Mouse (Mus musculus): ENCODE measurements at regions not wholly inside any gene's neighbourhood (a gene's known extent, or its start where the extent isn't known, plus 50 kb on each side); places are given as distances from the start of the nearest gene placed in this dataset.

DNA sequence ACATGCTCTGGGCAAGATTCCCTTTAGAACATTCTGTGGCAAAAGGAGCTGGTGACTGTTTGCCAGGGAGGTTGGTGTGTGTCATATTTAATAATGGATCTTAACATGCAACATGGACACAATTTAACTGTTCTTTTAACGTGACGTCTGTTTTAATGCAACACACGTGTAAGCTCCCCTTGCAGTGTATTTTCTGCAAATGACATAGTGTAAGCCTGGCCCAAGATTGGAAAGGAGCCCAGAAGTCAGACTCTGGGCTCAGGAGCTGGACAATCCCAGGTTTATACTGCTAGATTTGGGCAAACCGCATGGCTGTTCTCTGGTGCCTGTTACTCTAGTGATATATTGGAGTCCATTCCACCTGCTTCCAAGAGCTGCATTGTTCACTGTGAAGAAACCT lies 106.1 kb upstream of the Frmd6 start:
- no peak for ATAC-seq

GRCm38 (mm10) chr12:70720178-70720894 lies 105.0 kb upstream of the Frmd6 start:
- no peak for ATAC-seq

- no peak for ATAC-seq
Measured at GRCm38 (mm10) chr12:70725326-70725725, 100.0 kb upstream of the Frmd6 start.

DNA sequence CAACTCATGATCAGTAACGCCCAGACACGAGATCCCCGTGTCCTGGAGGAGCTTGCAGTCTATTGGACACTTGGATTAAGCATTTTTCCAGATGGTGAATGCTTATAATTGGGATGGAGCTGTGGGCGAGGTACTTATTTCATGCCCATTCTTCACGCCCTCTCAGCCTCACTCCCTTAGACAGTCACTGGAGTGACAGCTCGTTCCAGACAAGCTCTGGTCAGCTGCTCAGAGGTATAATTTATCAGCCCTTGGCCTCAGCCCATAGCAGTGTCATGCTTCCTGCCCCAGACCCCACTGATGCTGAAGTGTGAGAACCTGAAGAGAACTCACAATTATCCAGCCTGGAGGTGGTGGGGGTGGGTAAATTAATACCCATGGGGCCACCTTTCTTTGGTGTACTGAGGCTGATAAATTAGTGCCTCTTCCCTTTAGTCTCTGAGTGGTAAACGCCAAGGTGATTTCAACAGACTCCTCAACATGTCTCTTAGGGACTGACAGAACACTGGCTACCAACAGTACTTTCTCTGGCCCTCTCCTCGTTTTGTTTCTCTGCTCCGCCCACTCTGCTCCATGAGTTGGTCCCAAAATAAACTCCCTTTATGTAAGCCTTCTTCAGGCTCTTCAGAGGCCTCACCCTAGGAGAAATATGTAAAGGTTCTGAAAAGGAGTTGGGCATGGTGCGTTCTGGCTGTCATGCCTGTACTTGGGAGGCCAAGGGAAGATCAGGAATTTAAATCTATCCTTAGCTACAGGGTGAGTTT lies 97.6 kb upstream of the Frmd6 start:
- ATAC-seq = no peak

DNA sequence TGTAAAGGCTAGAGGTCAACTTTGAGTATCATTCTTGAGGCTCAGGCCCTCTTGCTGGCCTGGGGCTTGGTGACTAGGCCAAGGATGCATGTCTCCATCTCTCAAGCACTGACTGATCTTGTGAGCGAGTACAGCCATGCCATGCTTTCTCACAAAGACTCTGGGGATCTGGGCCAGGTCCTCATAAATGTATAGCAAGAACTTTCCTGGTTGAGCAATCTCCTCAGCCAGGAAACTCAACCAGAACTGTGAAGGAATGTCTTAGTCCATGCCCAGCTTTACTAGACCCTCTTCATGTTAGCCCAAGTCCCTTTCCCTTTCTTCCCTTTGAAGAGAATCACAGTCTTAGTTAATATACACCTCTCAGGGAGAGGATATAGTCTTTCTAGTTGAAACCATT lies 96.9 kb upstream of the Frmd6 start:
- ATAC-seq = no peak

GRCm38 (mm10) chr12:70729961-70730360 lies 95.4 kb upstream of the Frmd6 start:
- no peak for ATAC-seq

- no peak for ATAC-seq
Measured at GRCm38 (mm10) chr12:70731498-70731897, 93.8 kb upstream of the Frmd6 start.

DNA sequence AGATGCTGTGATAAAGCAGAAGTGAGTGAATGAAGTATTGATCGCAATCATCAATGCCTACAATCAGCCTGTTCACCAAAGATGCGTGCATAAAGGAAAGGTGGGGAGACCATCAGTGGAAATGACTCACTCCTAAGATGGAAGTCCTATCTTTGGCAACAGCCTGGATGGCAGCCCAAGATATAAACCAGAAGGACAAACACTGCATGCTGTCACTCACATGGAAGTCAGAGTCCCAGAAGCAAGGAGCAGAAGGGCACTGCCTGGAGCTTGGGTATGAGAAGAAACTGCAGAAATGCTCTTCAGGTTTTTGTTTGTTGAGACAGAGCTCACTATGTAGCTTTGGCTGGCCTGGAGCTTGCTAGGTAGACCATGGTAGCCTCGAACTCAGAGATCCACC lies 92.7 kb upstream of the Frmd6 start:
- ATAC-seq = no peak

- no peak for ATAC-seq
Measured at GRCm38 (mm10) chr12:70738554-70738953, 86.8 kb upstream of the Frmd6 start.

DNA sequence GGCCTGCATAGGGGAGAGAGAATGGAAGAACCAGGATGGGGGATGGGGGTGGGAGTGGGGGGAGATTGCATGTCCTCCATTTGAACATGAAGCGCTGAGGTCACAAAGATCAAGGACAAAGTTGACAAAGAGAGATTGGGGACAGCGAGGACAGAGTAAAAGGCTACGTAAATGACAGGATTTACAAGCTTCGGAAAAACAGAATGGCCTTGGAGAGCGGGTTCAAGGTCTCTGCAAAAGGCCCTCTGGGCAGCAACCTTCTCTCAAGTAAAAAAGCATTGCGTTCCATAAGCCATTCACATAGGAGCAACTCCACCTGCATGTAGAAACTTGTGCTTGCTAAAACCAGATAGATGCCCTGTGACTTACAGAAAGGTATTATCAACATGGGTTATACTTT lies 86.0 kb upstream of the Frmd6 start:
- ATAC-seq = no peak

DNA sequence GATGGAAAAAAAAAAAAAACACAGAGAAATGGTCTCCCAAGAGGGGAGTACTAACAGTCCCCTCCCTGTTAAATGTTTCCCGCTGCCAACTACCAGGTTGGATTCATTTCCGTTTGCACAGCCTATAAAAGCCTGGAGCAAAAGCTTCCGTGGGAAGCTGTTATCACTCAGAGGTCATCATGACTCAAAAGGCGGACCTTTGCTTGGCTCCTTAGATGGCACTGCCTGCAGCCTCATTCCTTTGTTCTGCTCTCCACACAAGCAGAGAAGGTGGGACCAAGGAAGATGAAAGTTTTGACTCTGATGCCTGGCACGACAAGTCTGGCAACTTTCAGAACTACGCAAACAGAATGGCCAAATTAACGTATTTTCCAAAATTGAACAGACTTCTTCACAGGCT lies 85.5 kb upstream of the Frmd6 start:
- no peak for ATAC-seq

DNA sequence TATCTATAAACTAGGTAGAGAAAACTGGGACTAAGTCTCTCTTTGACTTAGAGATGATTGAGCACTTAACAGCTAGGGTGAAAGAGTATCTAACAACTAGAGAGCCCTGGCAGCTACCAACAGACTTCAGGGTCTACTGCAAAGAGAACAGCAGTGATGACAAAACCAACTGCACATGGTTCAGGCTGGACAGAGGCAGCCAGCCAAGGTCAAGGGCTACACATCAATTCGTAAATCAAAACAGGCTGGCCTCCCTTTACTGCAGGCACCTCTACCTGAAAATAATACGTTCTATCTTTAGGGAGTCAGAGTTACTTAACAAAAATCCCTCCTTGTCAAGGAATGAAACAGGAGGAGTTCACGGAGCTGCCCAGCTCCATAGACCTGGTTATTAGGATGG lies 82.5 kb upstream of the Frmd6 start:
- no peak for ATAC-seq

DNA sequence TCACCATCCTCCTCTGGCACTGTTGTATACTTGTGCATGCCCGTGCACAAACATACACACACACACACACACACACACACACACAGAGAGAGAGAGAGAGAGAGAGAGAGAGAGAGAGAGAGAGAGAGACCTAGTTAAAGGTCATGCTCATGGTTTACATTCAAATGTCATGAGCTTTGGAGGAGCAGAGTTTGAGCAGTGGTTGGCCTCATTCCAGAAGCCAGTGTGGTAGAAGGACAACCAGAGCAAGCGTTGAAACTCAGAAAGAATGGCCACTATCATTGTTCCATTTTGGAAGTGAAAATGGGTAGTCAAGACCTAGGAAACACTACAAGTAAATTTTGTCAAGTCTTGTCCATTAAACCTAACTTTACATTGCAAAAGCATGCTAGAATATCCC lies 79.6 kb upstream of the Frmd6 start:
- ATAC-seq = no peak

- ATAC-seq = no peak
Measured at GRCm38 (mm10) chr12:70749651-70750050, 75.7 kb upstream of the Frmd6 start.

- ATAC-seq = no peak
Measured at GRCm38 (mm10) chr12:70750651-70751578, 74.4 kb upstream of the Frmd6 start.

- ATAC-seq = no peak
Measured at GRCm38 (mm10) chr12:70752266-70752910, 72.9 kb upstream of the Frmd6 start.

GRCm38 (mm10) chr12:70752911-70753290 lies 72.4 kb upstream of the Frmd6 start:
- no peak for ATAC-seq

DNA sequence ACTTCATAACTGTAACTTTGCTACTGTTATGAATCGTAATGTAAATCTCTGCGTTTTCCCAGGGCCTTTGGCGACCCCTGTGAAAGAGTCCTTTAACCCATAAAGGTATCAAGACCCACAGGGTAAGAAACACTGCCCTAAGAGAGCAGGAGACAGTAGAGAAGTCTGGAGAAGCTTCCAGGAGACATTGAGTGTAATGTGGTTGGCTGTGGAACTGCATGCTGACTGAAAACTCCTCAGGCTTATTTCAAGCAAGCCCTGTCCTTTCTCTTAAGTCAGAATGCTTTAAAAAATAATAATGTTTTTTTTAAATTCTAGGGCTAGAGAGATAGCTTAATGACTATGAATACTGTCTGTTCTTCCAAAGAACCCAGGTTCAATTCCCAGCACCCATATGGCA lies 71.9 kb upstream of the Frmd6 start:
- no peak for ATAC-seq

DNA sequence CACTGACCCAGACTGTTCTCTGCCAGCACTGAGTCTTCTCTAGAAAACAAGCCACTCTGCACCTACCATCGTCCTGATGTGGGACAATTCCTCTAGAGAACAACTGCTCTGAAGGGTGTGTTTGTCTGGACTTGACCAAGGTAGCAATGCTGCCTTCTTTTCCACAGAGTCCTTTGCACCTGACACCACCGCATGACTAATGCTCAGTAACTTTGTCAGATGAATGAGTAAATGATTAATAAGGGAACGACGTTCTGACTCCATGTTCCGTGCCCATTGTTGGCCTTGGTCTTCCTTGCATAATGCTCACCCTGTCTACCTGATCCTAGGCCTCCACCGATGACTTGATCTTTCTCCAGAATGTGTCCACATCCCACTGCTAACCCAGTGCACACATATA lies 67.2 kb upstream of the Frmd6 start:
- ATAC-seq = no peak

DNA sequence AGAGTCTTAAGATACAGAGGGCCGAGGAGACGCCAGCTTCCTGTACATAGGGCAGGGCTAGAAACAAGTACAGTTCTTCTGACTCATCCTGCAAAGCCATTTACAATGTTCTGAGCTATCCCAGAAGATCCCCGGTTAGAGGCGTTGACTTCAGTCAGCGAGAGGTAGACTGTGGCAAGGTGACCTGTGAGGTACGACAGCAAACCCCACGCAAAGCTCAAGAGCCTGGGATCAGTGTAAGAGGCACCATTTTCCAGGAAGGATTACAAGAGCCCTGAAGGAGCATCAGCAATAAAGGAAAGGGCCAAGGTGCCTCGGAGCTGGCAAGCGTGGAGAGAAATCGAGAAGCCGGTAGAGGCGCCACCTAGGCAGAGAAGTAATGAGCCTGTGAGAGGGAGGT lies 61.8 kb upstream of the Frmd6 start:
- ATAC-seq = no peak

- no peak for ATAC-seq
Measured at GRCm38 (mm10) chr12:70766319-70766718, 59.0 kb upstream of the Frmd6 start.

DNA sequence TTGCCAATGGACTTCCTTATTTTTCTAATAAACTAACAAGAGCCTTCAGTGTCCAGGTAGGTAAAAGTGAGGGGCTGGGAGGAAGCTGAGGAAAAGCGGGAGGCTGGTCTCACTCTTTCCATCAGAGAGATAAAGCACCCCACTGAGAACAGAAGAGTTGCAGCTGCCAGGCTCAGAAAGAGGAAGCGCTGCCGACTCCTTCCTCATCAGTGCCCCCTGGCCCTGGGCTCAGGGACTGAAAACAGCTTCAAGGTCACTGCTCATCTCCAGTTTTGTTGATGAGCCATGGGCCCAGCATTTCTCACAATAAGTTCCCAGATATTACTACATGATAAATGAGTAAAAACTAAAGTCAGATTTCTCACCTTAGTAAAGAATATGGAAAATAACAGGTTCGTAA lies 57.4 kb upstream of the Frmd6 start:
- no peak for ATAC-seq

DNA sequence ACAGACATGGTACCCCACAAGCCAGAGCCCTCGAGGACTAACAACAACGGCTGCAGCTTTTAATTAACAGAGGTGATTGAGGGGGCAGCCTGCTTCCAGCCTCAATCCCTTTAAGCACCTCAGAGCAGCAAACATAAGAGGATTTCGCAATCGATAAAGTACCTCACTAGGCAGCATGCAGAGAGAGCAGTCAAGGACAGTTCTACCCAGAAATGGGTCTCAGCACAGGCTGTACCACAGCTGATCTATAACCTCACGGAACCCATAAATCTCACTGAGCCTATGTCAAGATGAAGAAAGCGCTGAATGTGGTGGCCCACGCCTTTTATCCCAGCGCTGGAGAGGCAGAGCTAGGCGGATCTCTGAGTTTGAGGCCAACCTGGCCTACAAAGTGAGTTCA lies 56.6 kb upstream of the Frmd6 start:
- no peak for ATAC-seq

All from inflammation-experienced regulatory T-cells, adult 6 months (primary cell).